Mouse (Mus musculus): ENCODE measurements around the gene Mroh3. TPM values are rescaled to one million over a fixed set of nuclear protein-coding genes. Genes with fewer than 3 reads are reported as not detected.

Mroh3 gene
- polyA plus RNA-seq, 1 experiment from 2014 or later, result 0.23 TPM

- no peaks in the 10 kb centered on the region for H3K27me3 ChIP-seq
- no peak overlapping the region for H3K9ac ChIP-seq (replicated peaks)
- no peak overlapping the region for H3K27ac ChIP-seq
- no peak for ATAC-seq (ENCODE audit: insufficient number of reproducible peaks, insufficient read depth, low FRiP score, low TSS enrichment, low read depth)
- 81% methylated on average over 2 of the region's 2 CpGs for WGBS
- no peak overlapping the region for H3K4me2 ChIP-seq
- H3K9me3 ChIP-seq, result no peaks in the 10 kb centered on the region
- no peak overlapping the region for H3K4me3 ChIP-seq (replicated peaks)
- peaks cover 21% of the 10 kb centered on the region for H3K4me1 ChIP-seq (replicated peaks)
- peaks cover 55% of the 10 kb centered on the region for H3K36me3 ChIP-seq
Observed at GRCm38 (mm10) chr1:136177085-136177484, 35.5 kb downstream of the Mroh3 start.

DNA sequence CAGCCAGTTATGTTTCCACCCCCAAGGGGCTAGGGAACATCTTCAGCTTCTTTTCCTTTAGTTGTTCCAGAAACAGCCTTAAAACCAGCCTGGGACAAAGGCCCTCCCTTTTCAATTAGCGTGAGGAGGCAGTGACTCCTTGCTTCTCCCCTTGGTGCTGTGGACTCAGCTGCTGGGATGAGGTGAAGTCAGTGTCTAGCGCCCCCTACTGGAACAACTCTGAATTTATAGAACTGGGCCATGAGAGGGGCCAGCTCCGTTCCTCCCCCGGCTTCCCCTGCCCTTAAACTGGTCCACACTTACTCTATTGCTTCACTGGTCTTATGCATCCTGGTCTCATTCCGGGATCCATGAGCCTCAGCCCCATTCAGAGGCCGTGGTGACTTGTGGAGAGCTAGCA is 37.4 kb downstream of the Mroh3 start:
- Histone ChIP-seq H3K4me1 (replicated peaks) (peaks cover 21% of the 10 kb centered on the region), H3K4me3 (replicated peaks) (no peak overlapping the region), H3K9ac (replicated peaks) (no peak overlapping the region), H3K27ac (no peak overlapping the region), H3K36me3 (peaks cover 71% of the 10 kb centered on the region), H3K4me2 (no peak overlapping the region), H3K9me3 (no peaks in the 10 kb centered on the region), H3K27me3 (no peaks in the 10 kb centered on the region)
- WGBS, result 36% methylated on average over 6 of the region's 6 CpGs
- 0 out of 2 replicates have a peak, but pooled peaks have one; percentile 15 for ATAC-seq (ENCODE audit: insufficient number of reproducible peaks, insufficient read depth, low FRiP score, low TSS enrichment, low read depth)

DNA sequence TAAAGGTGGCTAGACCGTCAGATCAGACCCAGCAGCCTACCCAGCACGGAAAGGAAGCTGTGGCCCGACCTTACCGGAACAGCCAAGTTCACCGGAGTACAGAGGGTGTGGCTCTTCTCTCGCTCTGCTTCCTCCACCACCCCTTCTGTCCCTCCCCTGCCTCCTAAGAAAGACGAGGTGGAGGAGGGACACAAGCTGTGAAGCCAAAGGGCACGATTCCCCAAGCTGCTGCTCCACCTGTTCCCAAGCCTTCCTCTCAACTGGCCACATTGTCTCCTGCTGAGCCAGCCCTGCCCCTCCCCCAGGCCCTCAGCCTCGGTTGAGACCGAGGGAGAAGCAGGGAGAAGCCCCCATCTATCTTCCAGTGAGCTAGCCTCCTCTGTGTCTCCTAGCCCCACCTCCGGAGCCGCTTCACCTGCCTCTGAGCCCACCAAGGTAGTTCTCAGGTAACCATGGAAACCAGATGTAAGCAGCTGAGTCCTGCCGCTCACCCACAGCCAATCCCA is 38.5 kb downstream of the Mroh3 start:
- H3K27ac ChIP-seq, result no peak overlapping the region
- H3K9ac ChIP-seq (replicated peaks), result no peak overlapping the region
- ATAC-seq (ENCODE audit: insufficient number of reproducible peaks, insufficient read depth, low FRiP score, low TSS enrichment, low read depth), result no peak
- peaks cover 21% of the 10 kb centered on the region for H3K4me1 ChIP-seq (replicated peaks)
- H3K4me3 ChIP-seq (replicated peaks), result no peak overlapping the region
- H3K4me2 ChIP-seq, result 0 out of 2 replicates have a peak overlapping the region, but pooled peaks have one; percentile 1
- H3K36me3 ChIP-seq, result peaks cover 74% of the 10 kb centered on the region
- H3K9me3 ChIP-seq, result no peaks in the 10 kb centered on the region
- H3K27me3 ChIP-seq, result no peaks in the 10 kb centered on the region
- WGBS, result 18% methylated on average over 13 of the region's 13 CpGs

GRCm38 (mm10) chr1:136172696-136173095 is 39.9 kb downstream of the Mroh3 start:
- WGBS, result 55% methylated on average over 12 of the region's 12 CpGs
- H3K9me3 ChIP-seq, result no peaks in the 10 kb centered on the region
- H3K9ac ChIP-seq (replicated peaks), result no peak overlapping the region
- H3K4me2 ChIP-seq, result no peak overlapping the region
- peaks cover 88% of the 10 kb centered on the region for H3K36me3 ChIP-seq
- no peak for ATAC-seq (ENCODE audit: insufficient number of reproducible peaks, insufficient read depth, low FRiP score, low TSS enrichment, low read depth)
- H3K27ac ChIP-seq, result no peak overlapping the region
- H3K4me3 ChIP-seq (replicated peaks), result no peak overlapping the region
- no peaks in the 10 kb centered on the region for H3K27me3 ChIP-seq
- H3K4me1 ChIP-seq (replicated peaks), result peaks cover 21% of the 10 kb centered on the region

DNA sequence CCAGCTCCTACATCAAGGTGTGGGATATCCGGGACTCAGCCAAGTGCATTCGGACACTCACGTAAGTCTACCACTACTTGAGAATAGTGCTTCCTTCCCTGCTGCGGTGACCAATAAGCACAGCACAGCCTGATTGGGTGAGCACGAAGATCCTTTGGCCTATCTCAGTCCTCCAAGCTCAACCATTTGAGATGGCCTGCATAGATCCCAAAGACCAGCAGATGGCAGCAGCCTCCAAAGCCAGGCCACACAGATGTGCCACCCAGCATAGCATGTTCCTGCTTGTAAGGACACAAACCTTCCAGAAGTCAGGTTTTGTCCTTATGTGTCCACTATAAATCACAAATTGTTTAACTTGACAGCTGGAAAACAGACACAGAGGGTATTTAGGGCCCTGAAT is 42.5 kb downstream of the Mroh3 start:
- H3K36me3 ChIP-seq, result peaks cover 85% of the 10 kb centered on the region
- ATAC-seq (ENCODE audit: insufficient number of reproducible peaks, insufficient read depth, low FRiP score, low TSS enrichment, low read depth), result peak; percentile 46; the same call in 1 of the 2 replicates
- H3K4me2 ChIP-seq, result no peak overlapping the region
- no peak overlapping the region for H3K4me3 ChIP-seq (replicated peaks)
- H3K4me1 ChIP-seq (replicated peaks), result peaks cover 21% of the 10 kb centered on the region
- no peak overlapping the region for H3K9ac ChIP-seq (replicated peaks)
- H3K9me3 ChIP-seq, result no peaks in the 10 kb centered on the region
- WGBS, result 11% methylated on average over 5 of the region's 5 CpGs
- no peaks in the 10 kb centered on the region for H3K27me3 ChIP-seq
- H3K27ac ChIP-seq, result no peak overlapping the region

- H3K9ac ChIP-seq (replicated peaks), result no peak overlapping the region
- no peaks in the 10 kb centered on the region for H3K27me3 ChIP-seq
- H3K4me3 ChIP-seq (replicated peaks), result no peak overlapping the region
- peaks cover under 1% of the 10 kb centered on the region; the same call in 1 of the 2 replicates for H3K4me1 ChIP-seq (replicated peaks)
- H3K36me3 ChIP-seq, result peaks cover 86% of the 10 kb centered on the region
- no peaks in the 10 kb centered on the region for H3K9me3 ChIP-seq
- WGBS, result 68% methylated on average over 8 of the region's 8 CpGs
- no peak overlapping the region for H3K27ac ChIP-seq
- no peak overlapping the region for H3K4me2 ChIP-seq
- ATAC-seq (ENCODE audit: insufficient number of reproducible peaks, insufficient read depth, low FRiP score, low TSS enrichment, low read depth), result no peak
Observed at GRCm38 (mm10) chr1:136167657-136168056, 45.0 kb downstream of the Mroh3 start.

GRCm38 (mm10) chr1:136165436-136165835 is 47.2 kb downstream of the Mroh3 start:
- 71% methylated on average over 2 of the region's 2 CpGs for WGBS
- no peaks in the 10 kb centered on the region for H3K27me3 ChIP-seq
- H3K9ac ChIP-seq (replicated peaks), result no peak overlapping the region
- no peak overlapping the region for H3K4me2 ChIP-seq
- ATAC-seq (ENCODE audit: insufficient number of reproducible peaks, insufficient read depth, low FRiP score, low TSS enrichment, low read depth), result no peak
- peaks cover 89% of the 10 kb centered on the region for H3K36me3 ChIP-seq
- H3K4me3 ChIP-seq (replicated peaks), result no peak overlapping the region
- no peaks in the 10 kb centered on the region for H3K9me3 ChIP-seq
- no peaks in the 10 kb centered on the region for H3K4me1 ChIP-seq (replicated peaks)
- no peak overlapping the region for H3K27ac ChIP-seq

DNA sequence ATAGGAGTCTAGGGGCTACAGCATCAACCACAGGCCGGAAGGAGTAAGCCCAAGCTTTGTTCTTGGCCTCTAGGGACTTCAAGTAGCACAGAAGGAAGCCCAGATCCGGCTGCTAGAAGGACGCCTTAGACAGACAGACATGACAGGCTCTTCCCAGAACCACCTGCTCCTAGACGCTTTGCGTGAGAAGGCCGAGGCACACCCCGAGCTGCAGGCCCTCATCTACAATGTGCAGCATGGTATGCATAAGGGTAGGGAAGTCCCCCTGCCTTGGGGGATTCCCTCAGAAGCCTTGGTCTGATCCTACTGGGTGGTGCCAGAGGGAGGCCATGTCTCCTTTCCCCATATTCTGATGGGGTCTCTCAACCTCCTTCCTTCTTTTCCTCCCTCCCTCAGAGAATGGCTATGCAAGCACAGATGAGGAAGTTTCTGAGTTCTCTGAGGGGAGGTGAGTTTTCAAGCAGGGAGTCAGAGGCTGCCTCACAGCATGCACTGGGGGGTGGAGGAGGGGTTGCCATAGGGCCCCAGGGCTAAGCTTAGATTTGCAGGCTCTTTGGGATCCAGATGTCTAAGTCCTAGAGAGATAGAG is 51.2 kb downstream of the Mroh3 start:
- no peak for ATAC-seq (ENCODE audit: insufficient number of reproducible peaks, insufficient read depth, low FRiP score, low TSS enrichment, low read depth)
- Histone ChIP-seq H3K4me1 (replicated peaks) (no peaks in the 10 kb centered on the region), H3K9ac (replicated peaks) (no peak overlapping the region), H3K36me3 (peaks cover 96% of the 10 kb centered on the region), H3K4me3 (replicated peaks) (no peak overlapping the region), H3K9me3 (no peaks in the 10 kb centered on the region), H3K27me3 (no peaks in the 10 kb centered on the region), H3K4me2 (no peak overlapping the region), H3K27ac (no peak overlapping the region)
- 90% methylated on average over 7 of the region's 7 CpGs for WGBS

DNA sequence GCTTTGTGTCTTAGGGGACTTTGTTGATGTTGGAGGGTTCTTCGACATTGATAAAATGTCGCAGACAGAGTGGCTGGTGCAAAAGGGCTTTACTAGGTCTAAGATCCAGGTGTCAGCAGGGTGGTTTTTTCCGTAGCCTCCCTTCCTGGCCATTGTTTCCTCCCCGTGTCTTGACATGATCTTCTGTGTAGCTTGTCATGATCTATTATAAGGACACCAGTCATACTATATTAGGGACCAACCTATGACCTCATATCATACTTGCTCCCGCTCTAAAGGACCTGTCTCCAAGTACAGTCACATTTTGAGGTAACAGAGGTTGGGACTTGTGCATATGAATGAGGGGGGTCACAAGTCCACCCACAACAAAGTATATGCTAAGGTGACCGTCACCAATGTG is 51.7 kb downstream of the Mroh3 start:
- no peaks in the 10 kb centered on the region for H3K4me1 ChIP-seq (replicated peaks)
- WGBS, result 93% methylated on average over 6 of the region's 6 CpGs
- H3K4me3 ChIP-seq (replicated peaks), result no peak overlapping the region
- no peak for ATAC-seq (ENCODE audit: insufficient number of reproducible peaks, insufficient read depth, low FRiP score, low TSS enrichment, low read depth)
- H3K27ac ChIP-seq, result no peak overlapping the region
- no peaks in the 10 kb centered on the region for H3K9me3 ChIP-seq
- H3K36me3 ChIP-seq, result peaks cover 99% of the 10 kb centered on the region
- H3K9ac ChIP-seq (replicated peaks), result no peak overlapping the region
- no peaks in the 10 kb centered on the region for H3K27me3 ChIP-seq
- no peak overlapping the region for H3K4me2 ChIP-seq

DNA sequence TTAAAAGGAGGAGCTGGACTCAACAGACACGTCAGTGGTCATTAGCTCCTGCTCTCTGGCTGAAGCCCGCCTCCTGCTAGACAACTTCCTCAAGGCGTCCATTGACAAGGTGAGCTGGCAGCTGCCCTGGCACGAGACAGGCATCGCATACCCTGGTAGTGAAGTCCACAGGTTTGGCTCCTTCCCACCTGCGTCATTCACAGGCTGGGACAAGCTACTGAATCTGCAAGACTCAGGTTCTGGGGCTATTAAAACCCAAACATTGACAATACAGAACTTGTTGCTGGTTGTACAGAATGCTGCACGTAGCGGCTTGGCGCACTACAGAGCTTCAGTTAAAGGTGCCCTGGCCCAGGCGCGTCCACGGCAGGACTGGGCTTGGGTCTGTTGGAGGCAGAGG is 52.3 kb downstream of the Mroh3 start:
- no peak for ATAC-seq (ENCODE audit: insufficient number of reproducible peaks, insufficient read depth, low FRiP score, low TSS enrichment, low read depth)
- Histone ChIP-seq H3K27me3 (no peaks in the 10 kb centered on the region), H3K4me3 (replicated peaks) (no peak overlapping the region), H3K36me3 (peaks cover 99% of the 10 kb centered on the region), H3K9me3 (no peaks in the 10 kb centered on the region), H3K4me2 (no peak overlapping the region), H3K27ac (no peak overlapping the region), H3K4me1 (replicated peaks) (no peaks in the 10 kb centered on the region), H3K9ac (replicated peaks) (no peak overlapping the region)
- WGBS, result 92% methylated on average over 12 of the region's 12 CpGs

DNA sequence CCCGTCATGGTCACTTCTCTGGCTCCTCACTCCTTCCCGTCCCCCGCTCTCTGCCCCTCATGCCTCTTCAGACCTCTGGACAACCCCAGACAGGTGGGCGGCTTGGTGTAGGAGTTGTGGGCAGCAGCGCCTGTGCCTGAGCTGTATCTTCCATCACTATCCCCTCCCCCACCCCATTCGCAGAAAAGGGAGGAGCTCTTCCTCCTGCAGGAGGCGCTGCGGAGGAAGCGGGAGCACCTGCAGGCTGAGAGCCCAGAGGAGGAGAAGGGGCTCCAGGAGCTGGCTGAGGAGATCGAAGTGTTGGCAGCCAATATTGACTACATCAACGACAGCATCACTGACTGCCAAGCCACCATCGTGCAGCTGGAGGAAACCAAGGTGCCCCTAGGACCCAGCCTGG is 52.8 kb downstream of the Mroh3 start:
- no peak overlapping the region for H3K4me2 ChIP-seq
- H3K4me1 ChIP-seq (replicated peaks), result no peaks in the 10 kb centered on the region
- no peak for ATAC-seq (ENCODE audit: insufficient number of reproducible peaks, insufficient read depth, low FRiP score, low TSS enrichment, low read depth)
- no peak overlapping the region for H3K27ac ChIP-seq
- no peaks in the 10 kb centered on the region for H3K9me3 ChIP-seq
- peaks cover 99% of the 10 kb centered on the region for H3K36me3 ChIP-seq
- H3K4me3 ChIP-seq (replicated peaks), result no peak overlapping the region
- no peaks in the 10 kb centered on the region for H3K27me3 ChIP-seq
- H3K9ac ChIP-seq (replicated peaks), result no peak overlapping the region
- whole genome bisulfite sequencing, result 50% methylated on average over 12 of the region's 12 CpGs

- Histone ChIP-seq H3K36me3 (peaks cover 99% of the 10 kb centered on the region), H3K27ac (no peak overlapping the region), H3K9me3 (no peaks in the 10 kb centered on the region), H3K9ac (replicated peaks) (no peak overlapping the region), H3K4me1 (replicated peaks) (no peaks in the 10 kb centered on the region), H3K27me3 (no peaks in the 10 kb centered on the region), H3K4me2 (no peak overlapping the region), H3K4me3 (replicated peaks) (no peak overlapping the region)
- WGBS, result 91% methylated on average over 4 of the region's 4 CpGs
- no peak for ATAC-seq (ENCODE audit: insufficient number of reproducible peaks, insufficient read depth, low FRiP score, low TSS enrichment, low read depth)
Observed at GRCm38 (mm10) chr1:136156951-136157350, 55.7 kb downstream of the Mroh3 start.
